Mouse (Mus musculus): ENCODE measurements around the gene Lonrf2. TPM values are rescaled to one million over a fixed set of nuclear protein-coding genes. Genes with fewer than 3 reads are reported as not detected.

Lonrf2 gene
- total RNA-seq (2023) = under 1 TPM; 0.11 to 0.78 TPM

GRCm38 (mm10) chr1:38836477-38836872, at the start of gene Lonrf2:
Gene Lonrf2 (minus strand): TSS chr1:38836711.

Other genes with a start within 250 kb of the Lonrf2 start
- 1 to 10 TPM; 3.4 to 8.4 TPM for gene Aff3, start 171.8 kb downstream of the Lonrf2 start, total RNA-seq (2023)
- 1 to 10 TPM in 1 of 2 experiments, under 1 TPM in 1; 0.64 to 5.0 TPM for gene Chst10, start 61.5 kb upstream of the Lonrf2 start, total RNA-seq (2023)
- not detected for gene Nms, start 102.4 kb upstream of the Lonrf2 start, total RNA-seq (2023)
- gene Pdcl3, start 148.9 kb upstream of the Lonrf2 start, total RNA-seq (2023) = 10 to 100 TPM; 36.6 to 44.7 TPM